In genomic region chr4:131818926-131819325, GRCm38 (mm10) we compare ENCODE assay signal across 20 mouse cellular contexts. TPM values are rescaled to one million over a fixed set of nuclear protein-coding genes. Genes with fewer than 3 reads are reported as not detected.
"Had no signal": no experiment of that assay in that cellular context is flagged by ENCODE, and none has a peak within 500 bp of the region (broad histone marks: within the 10 kb centered on the region; RNA-seq: fewer than 3 reads in every experiment).

No protein-coding gene starts in this region.

- ATAC-seq: liver, postnatal 0 days; lung, postnatal 0 days; midbrain, embryonic 15.5 days had no signal

- DNase-seq: kidney, postnatal 14 days; kidney, postnatal 4 days; layer of hippocampus, adult 9-11 months; liver, postnatal 0 days; lung, embryonic 14.5 days; retina, postnatal 1 day; right cerebral cortex, postnatal 25 days; spleen, adult 18-20 months; thymus, postnatal 25 days had no signal

- H3K27me3 ChIP-seq: limb, embryonic 15.5 days; midbrain, embryonic 15.5 days; neural tube, embryonic 13.5 days; stomach, embryonic 15.5 days had no signal

- H3K4me3 ChIP-seq: layer of hippocampus, adult 2 months; limb, embryonic 15.5 days; midbrain, embryonic 12.5 days; midbrain, embryonic 15.5 days; neural tube, embryonic 13.5 days; stomach, embryonic 15.5 days had no signal

- H3K27ac ChIP-seq: layer of hippocampus, adult 2 months; limb, embryonic 15.5 days; liver, embryonic 14.5 days; macrophage; midbrain, embryonic 12.5 days; midbrain, embryonic 15.5 days; neural tube, embryonic 13.5 days; stomach, embryonic 15.5 days had no signal

- H3K9ac ChIP-seq: limb, embryonic 15.5 days; liver, embryonic 14.5 days; liver, postnatal 0 days; lung, embryonic 14.5 days; midbrain, embryonic 12.5 days; midbrain, embryonic 15.5 days; neural tube, embryonic 13.5 days; stomach, embryonic 15.5 days had no signal

- H3K4me2 ChIP-seq: limb, embryonic 15.5 days; liver, embryonic 11.5 days; lung, embryonic 14.5 days; midbrain, embryonic 12.5 days; midbrain, embryonic 15.5 days; neural tube, embryonic 13.5 days; stomach, embryonic 15.5 days had no signal

- H3K9me3 ChIP-seq: limb, embryonic 15.5 days; midbrain, embryonic 12.5 days; midbrain, embryonic 15.5 days; neural tube, embryonic 13.5 days; stomach, embryonic 15.5 days had no signal

- H3K36me3 ChIP-seq: limb, embryonic 15.5 days; midbrain, embryonic 12.5 days; midbrain, embryonic 15.5 days; neural tube, embryonic 13.5 days had no signal

RNA-seq across cellular contexts. Expression of gene Ptpru, which starts 19.2 kb away (rescaled TPM):
- total RNA-seq: neutrophil, adult 5-6 weeks had no signal
